Mouse (Mus musculus): ENCODE results near the gene Ntrk2.

- TF ChIP-seq CTCF (conservative IDR thresholded peaks at IDR 0.05; ENCODE audit: low read length) (no peak), POU5F1 (IDR thresholded peaks at IDR 0.05; ENCODE audit: borderline replicate concordance, low read length) (no peak), NANOG (IDR thresholded peaks at IDR 0.05; ENCODE audit: borderline replicate concordance, low read length) (no peak)
These were observed 20.2 kb downstream of the Ntrk2 start for GRCm38 (mm10) chr13:58826356-58827197.

All from E14TG2a.4 (cell line).